Mouse (Mus musculus) gastrocnemius, postnatal 14 days (tissue): ENCODE measurements around the gene 1700016H13Rik. TPM values are rescaled to one million over a fixed set of nuclear protein-coding genes. Genes with fewer than 3 reads are reported as not detected.

Experiments used
- DNase-seq: peaks from one replicate; pipeline ENCODE4 v3.0.0; 2021; ENCODE audit warnings: mixed read lengths
- intact Hi-C: fragments of 180-260 bp; cut with DNase I; formaldehyde crosslinking; loops from one replicate; pipeline ENCODE4 v1.15.1; 2025; ENCODE audit warnings: low total_unique reads
- long read RNA-seq, 2 experiments: library from polyadenylated mRNA; stranded (forward); transcript quantifications; one replicate each; pipeline ENCODE4 v2.0.0; 2021
- total RNA-seq, 2 experiments: library from RNA; stranded (reverse); gene quantifications; 2 replicates each; pipeline ENCODE4 v1.2.3; 2021

1700016H13Rik gene
- under 1 TPM; 0.18 to 0.47 TPM for total RNA-seq
- long read RNA-seq, experiment 1: 0 reads
- long read RNA-seq, experiment 2: 0 reads

DNA sequence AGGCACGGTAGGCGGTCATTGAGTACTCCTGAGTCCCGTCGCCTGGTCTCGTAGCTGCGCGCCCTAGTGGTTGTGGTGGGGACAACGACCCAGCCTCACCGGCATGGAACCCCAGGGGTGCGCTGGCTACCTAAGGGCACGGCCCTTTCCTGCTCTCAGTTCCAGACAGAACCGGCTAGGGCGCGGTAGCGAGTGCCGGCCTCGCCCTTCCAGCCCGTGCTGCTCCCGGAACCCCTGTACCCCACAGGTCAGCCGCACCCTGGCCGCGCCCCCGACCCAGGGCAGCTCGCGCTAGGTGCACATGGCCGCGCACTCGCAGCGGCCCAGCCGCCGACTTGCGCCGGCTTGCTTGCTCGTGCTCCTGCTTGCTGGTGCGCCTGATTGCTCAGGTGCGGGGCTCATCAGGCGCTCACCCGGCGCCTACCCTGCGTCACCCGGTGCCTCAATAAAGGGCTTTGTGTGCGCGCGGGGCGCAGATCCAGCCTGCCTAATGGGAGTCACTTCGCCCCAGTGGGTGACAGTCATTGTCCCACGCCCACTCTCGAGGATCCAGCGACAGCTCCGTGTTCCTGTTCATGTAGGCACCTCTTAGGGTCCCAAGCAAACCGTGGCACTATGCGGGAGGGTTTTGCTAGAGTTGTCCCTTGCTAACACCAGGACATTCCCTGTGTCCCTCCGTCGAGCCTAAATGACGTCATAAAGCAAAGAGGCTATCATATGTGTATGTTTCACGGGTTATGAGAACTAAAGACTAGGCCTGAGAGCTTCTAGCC, at the start of gene 1700016H13Rik:
1700016H13Rik (minus strand) TSS at position 665 of the 773 bp plus-strand sequence.
- peak; percentile 62 for DNase-seq
- intact Hi-C loops: loop anchor here (5.0 kb wide), 1 partner anchor 298 kb away; no protein-coding TSS in a partner anchor

- DNase-seq: no peak
- intact Hi-C loops: no loop called here
Observed at GRCm38 (mm10) chr5:103705331-103705730, 49.5 kb upstream of the 1700016H13Rik start.

- DNase-seq: no peak
- intact Hi-C loops: no loop called here
Observed at GRCm38 (mm10) chr5:103702527-103702926, 46.7 kb upstream of the 1700016H13Rik start.

DNA sequence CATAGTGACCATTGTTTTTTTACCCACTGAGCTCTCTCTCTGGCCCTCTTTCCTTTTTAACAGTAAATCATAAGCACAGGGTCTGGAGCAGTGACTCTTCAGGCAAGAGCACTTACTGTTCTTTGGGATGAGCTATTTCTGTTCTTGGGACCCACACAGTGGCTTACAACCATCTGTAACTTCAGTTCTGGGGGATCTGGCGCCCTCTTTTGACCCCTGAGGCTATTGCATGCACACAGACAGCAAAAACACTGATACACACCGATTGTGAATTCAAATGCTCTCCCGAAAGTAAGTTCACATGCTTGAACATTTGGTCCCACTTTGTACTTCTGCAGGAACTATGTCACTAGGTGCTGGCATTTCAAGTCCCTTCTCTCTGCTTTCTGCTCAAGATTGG, 45.7 kb upstream of the 1700016H13Rik start:
- no peak for DNase-seq
- intact Hi-C loops: no loop called here

DNA sequence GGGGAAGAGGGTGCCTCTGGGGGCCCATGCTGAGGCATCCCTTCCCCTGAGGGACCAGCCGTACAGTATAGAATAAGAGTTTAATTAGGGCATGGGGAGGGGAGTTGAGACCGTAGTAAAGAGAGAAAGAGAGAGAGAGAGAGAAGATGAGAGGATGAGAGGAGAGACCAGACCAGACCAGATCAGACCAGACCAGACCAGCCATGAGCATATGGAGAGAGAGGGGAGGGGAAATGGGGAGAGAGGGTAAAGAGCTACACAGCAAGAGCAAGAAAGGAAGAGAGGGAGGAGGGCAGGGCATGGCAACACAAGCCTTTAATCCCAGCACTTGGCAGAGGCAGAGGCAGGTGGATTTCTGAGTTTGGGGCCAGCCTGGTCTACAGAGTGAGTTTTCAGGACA, 44.9 kb upstream of the 1700016H13Rik start:
- intact Hi-C loops: no loop called here
- no peak for DNase-seq

DNA sequence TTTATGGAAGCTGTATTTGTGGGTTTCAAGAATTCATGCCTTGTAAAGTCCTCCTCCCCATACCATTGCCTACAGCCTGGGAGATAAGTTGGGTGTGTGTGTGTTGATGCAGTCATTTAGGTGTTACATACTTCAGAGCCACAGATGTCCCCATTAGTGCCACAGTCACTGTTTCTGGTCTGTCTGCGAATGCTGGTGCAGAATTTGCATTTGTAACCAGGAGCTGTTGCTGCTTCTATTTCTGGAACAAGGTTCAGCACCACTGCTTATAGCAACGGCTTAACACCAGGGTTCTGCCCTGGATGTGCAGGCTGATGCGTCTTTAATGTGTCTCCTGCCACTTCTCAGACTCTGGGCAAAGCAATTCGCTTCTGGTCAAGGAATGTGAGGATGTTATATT, 43.7 kb upstream of the 1700016H13Rik start:
- DNase-seq: no peak
- intact Hi-C loops: no loop called here

DNA sequence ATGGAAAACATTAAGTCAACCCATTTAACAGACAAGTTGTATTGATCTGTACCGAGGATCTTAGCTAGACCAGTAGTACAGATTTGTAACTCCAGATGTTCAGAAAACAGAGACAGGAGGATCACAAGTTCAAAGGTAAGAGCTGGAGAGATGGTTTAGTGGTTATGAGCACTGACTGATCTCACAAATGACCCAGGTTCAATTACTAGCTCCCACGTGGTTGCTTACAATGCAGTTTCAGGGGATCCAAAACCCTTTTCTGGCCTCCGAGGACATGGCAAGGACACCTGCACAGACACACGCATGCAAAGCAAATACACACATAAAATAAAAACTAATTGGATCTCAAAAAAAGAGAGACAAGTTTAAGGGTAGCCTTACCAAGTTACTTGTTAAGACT, 42.8 kb upstream of the 1700016H13Rik start:
- no peak for DNase-seq
- intact Hi-C loops: no loop called here

DNA sequence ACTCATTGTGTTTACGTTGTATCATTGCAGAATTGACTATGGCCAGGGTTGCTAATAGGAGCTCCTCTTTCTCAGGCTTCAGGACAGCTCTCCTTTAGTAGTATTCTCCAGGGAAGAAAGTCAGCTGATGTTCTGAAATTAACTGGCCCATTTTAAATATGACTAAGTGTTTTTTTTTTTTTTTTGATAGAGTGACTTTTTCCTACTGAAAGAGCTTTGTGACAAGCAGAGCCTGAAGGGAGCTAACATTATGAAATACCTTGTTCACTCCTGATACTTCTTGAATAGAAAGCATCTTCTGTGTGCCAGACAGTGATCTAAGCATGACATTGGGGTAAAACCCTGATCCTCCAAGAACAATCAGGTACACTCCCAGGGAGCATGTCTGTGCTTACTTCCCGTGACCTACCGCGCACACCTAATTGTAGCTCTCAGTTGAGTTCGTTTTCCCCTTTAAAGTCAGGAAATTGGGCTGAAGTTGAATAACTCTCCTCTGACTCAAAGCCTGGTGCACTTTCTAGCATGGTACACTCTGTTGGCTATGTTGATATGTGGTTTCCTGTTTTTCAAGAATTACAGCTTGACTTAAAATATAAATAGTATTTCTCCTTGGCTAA, 42.2 kb upstream of the 1700016H13Rik start:
- intact Hi-C loops: no loop called here
- DNase-seq: no peak

- intact Hi-C loops: no loop called here
- no peak for DNase-seq
Observed at GRCm38 (mm10) chr5:103694094-103694493, 38.3 kb upstream of the 1700016H13Rik start.

- intact Hi-C loops: no loop called here
- peak; percentile 12 for DNase-seq
Observed at GRCm38 (mm10) chr5:103693041-103693641, 37.3 kb upstream of the 1700016H13Rik start.

- DNase-seq: no peak
- intact Hi-C loops: no loop called here
Observed at GRCm38 (mm10) chr5:103692531-103693040, 36.8 kb upstream of the 1700016H13Rik start.

DNA sequence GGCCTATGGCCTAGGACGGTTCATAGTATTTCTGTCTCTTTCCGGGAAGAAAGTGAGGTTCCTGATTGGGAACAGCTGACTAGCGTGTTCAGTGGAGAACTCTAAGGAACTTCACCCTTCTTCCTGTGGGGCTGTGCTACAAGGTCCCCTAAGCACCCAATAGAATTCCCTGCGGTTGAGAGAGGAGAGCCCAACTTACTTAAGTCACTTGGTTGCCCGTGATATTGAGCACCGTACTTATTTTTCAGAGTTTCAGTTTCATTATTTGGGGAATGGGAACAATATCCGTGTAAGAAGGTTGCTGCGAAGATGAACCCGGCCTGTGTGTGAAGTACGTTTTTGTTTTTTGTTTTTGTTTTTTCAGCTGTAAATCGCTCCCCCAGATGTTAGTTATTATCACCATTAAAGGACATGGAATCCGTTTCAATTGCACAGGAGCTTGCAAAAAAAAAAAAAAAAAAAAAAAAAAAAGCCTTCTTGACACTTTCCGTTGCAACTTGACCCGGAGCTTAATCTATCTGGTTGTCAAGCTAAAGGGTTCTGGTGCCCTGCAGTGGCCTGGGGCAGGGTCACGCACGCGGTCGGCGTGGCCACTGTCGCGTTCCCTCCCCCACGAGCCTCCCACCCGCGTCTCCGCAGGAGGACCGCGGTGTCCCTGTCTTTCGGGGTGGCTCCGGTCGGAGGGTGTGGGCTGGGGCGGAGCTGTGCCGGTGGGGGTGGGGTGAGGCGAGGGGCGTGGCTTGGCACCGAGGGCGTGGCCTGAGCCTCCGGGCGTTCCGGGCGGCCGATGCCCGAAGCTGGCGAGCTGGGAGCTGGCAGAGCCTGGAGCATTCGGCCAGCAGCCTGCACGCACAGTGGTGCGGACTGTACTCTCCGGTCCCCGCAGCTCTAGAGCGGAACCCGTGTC, 36.1 kb upstream of the 1700016H13Rik start, which contains the start of gene Aff1:
Aff1 (plus strand) TSS at position 751 of the 907 bp plus-strand sequence.
- peak; percentile 94 for DNase-seq
- intact Hi-C loops: no loop called here

DNA sequence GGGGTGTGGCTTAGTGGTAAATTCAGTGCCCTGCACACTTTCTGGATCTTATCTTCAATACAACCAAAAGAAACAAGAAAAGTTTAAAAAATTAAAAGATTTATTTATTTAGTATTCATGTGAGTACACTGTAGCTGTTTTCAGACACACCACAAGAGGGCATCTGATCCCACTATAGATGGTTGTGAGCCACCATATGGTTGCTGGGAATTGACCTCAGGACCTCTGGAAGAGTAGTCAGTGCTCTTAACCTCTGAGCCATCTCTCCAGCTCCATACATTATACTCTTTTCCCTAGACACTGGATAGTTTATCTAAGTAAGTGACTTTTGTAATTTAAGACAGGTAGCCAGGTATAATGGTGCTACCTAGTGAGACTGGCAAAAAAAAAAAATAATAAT, 35.4 kb upstream of the 1700016H13Rik start:
- intact Hi-C loops: no loop called here

GRCm38 (mm10) chr5:103690190-103690589, 34.4 kb upstream of the 1700016H13Rik start:
- intact Hi-C loops: no loop called here
- no peak for DNase-seq

More for the DNA sequence above, 35.4 kb upstream of the 1700016H13Rik start:
- DNase-seq: no peak

DNA sequence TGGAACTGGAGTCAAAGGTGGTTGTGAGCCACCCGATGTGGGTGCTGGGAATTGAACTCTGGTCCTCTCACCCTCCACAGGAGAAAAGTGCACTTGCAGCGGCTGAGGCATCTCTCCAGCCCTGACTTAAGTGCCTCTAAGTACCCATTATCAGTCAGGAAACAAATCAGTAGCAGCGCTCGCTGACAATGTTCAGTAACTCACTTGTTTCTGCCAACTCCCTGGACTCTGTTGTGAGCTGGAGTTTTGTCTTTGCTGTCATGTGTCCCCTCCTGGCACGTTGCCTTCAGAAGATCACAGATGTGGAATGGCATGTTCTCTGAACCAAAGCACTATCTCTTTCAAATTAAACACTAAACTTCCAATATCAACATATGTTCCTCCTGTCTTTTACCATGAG, 33.8 kb upstream of the 1700016H13Rik start:
- DNase-seq: no peak
- intact Hi-C loops: loop anchor here (5.0 to 10.0 kb wide), 2 partner anchors 55 to 133 kb away; no protein-coding TSS in a partner anchor

- intact Hi-C loops: loop anchor here (10.0 kb wide), 1 partner anchor 63 kb away; no protein-coding TSS in a partner anchor
- no peak for DNase-seq
Observed at GRCm38 (mm10) chr5:103681824-103682223, 26.0 kb upstream of the 1700016H13Rik start.

GRCm38 (mm10) chr5:103680381-103680780, 24.6 kb upstream of the 1700016H13Rik start:
- DNase-seq: peak; percentile 57
- intact Hi-C loops: loop anchor here (10.0 kb wide), 1 partner anchor 64 kb away; no protein-coding TSS in a partner anchor

- intact Hi-C loops: no loop called here
- DNase-seq: no peak
Observed at GRCm38 (mm10) chr5:103678974-103679373, 23.2 kb upstream of the 1700016H13Rik start.

- DNase-seq: no peak
- intact Hi-C loops: no loop called here
Observed at GRCm38 (mm10) chr5:103677894-103678293, 22.1 kb upstream of the 1700016H13Rik start.
